Mouse (Mus musculus): ENCODE data around the gene Spata2.

Spata2 gene

GRCm38 (mm10) chr2:167492713-167493636 is at the start of gene Spata2:
TSS of gene Spata2 (minus strand) at chr2:167492887.
- DNase-seq (ENCODE audit: low spot score) = peak; percentile 94

GRCm38 (mm10) chr2:167542361-167542760 is 49.7 kb upstream of the Spata2 start:
- DNase-seq (ENCODE audit: low spot score) = no peak

GRCm38 (mm10) chr2:167541761-167542160 is 49.1 kb upstream of the Spata2 start:
- no peak for DNase-seq (ENCODE audit: low spot score)

- no peak for DNase-seq (ENCODE audit: low spot score)
Measured at GRCm38 (mm10) chr2:167541324-167541723, 48.6 kb upstream of the Spata2 start.

- no peak for DNase-seq (ENCODE audit: low spot score)
Measured at GRCm38 (mm10) chr2:167540477-167541110, 47.9 kb upstream of the Spata2 start.

- no peak for DNase-seq (ENCODE audit: low spot score)
Measured at GRCm38 (mm10) chr2:167539536-167540476, 47.1 kb upstream of the Spata2 start.

GRCm38 (mm10) chr2:167538671-167539306 is 46.1 kb upstream of the Spata2 start:
- no peak for DNase-seq (ENCODE audit: low spot score)

GRCm38 (mm10) chr2:167537476-167538297 is 45.0 kb upstream of the Spata2 start, which contains the start of gene Snai1:
TSS of gene Snai1 (plus strand) at chr2:167538195.
- DNase-seq (ENCODE audit: low spot score) = peak; percentile 95

- DNase-seq (ENCODE audit: low spot score) = no peak
Measured at GRCm38 (mm10) chr2:167536320-167536945, 43.7 kb upstream of the Spata2 start.

- no peak for DNase-seq (ENCODE audit: low spot score)
Measured at GRCm38 (mm10) chr2:167533880-167534279, 41.2 kb upstream of the Spata2 start.

- no peak for DNase-seq (ENCODE audit: low spot score)
Measured at GRCm38 (mm10) chr2:167532131-167532530, 39.4 kb upstream of the Spata2 start.

GRCm38 (mm10) chr2:167530536-167530935 is 37.8 kb upstream of the Spata2 start:
- DNase-seq (ENCODE audit: low spot score) = no peak

- DNase-seq (ENCODE audit: low spot score) = no peak
Measured at GRCm38 (mm10) chr2:167529935-167530513, 37.3 kb upstream of the Spata2 start.

- no peak for DNase-seq (ENCODE audit: low spot score)
Measured at GRCm38 (mm10) chr2:167528278-167528677, 35.6 kb upstream of the Spata2 start.

- DNase-seq (ENCODE audit: low spot score) = no peak
Measured at GRCm38 (mm10) chr2:167519606-167520252, 27.0 kb upstream of the Spata2 start.

- no peak for DNase-seq (ENCODE audit: low spot score)
Measured at GRCm38 (mm10) chr2:167515688-167516087, 23.0 kb upstream of the Spata2 start.

GRCm38 (mm10) chr2:167514641-167515040 is 22.0 kb upstream of the Spata2 start:
- no peak for DNase-seq (ENCODE audit: low spot score)

- DNase-seq (ENCODE audit: low spot score) = no peak
Measured at GRCm38 (mm10) chr2:167512970-167513369, 20.3 kb upstream of the Spata2 start.

GRCm38 (mm10) chr2:167512365-167512764 is 19.7 kb upstream of the Spata2 start:
- DNase-seq (ENCODE audit: low spot score) = no peak

Data from lung, postnatal 25 days (tissue).